Mouse (Mus musculus): ENCODE results near the gene Dmkn.

DNA sequence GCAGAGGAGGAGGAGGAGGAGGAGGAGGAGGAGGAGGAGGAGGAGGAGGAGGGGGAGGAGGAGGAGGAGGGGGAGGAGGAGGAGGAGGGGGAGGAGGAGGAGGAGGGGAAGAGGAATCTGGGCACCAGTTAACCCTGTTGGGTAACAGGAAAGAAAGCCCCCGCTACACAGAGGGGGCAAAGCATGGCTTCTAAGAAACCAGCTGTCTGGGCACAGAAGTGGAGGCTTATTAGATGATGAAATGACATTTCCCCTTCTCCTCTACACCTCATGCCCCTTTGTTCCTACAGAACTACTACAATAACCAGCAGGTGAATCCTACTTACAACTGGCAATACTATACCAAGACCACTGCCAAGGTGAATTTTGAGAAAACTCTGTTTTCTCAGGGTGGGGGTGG, 14.4 kb downstream of the Dmkn start:
- no peak for TF ChIP-seq CTCF (IDR thresholded peaks at IDR 0.05; ENCODE audit: control insufficient read depth, insufficient read depth, low read length)
- TF ChIP-seq POLR2A (IDR thresholded peaks at IDR 0.05; ENCODE audit: borderline replicate concordance, control insufficient read depth, low read depth, low read length) = no peak
